Mouse (Mus musculus) kidney, postnatal 4 days (tissue): ENCODE results near the gene Sgsm3.
A peak's percentile ranks its signal among the peaks of the same experiment; 100 is the strongest.

ENCODE experiments used
- DNase-seq, 2 experiments: peaks; one replicate each; pipeline ENCODE4 v3.0.0; 2021; ENCODE audit warnings: mixed read lengths in 2 of 2

The Sgsm3 gene

DNA sequence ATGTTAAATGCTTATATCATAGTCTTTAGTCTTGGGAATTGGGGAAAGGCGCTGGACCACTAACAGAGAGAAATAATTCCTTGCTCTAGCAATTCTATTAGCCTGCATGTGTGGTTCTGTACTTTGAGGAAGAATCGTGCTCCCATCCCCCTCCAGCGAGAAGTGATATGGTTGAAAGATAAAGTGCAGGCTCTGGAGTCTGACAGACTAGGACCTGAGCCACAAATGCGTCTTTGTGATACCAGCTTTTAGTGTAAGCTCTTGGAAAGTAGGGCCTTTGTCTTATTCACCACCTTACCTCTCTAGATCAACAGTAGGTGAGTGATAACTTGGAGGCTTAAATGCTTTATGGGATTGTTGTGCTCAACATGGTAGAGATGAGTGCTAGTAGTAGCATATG, 3.6 kb downstream of the Sgsm3 start:
- DNase-seq, result no peak

DNA sequence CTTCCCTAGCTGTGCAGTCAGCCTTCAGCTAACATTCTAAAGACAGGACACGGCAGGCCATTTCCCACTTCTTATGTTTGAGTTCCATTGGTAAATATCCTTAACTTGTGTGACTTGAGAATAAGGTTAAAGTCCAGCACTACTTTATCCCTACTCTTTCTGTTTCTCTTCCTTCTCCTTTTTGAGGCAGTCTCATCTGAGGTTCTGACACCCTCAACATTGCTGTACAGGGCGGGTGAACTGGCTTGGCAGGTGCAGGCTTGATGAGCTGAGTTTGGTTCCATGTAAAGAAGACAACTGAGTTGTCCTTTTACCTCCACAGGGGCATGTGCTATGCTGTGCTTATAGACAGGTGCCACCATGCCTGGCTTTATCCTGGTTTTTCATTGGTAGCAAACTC, 5.7 kb downstream of the Sgsm3 start:
- DNase-seq, result no peak

DNA sequence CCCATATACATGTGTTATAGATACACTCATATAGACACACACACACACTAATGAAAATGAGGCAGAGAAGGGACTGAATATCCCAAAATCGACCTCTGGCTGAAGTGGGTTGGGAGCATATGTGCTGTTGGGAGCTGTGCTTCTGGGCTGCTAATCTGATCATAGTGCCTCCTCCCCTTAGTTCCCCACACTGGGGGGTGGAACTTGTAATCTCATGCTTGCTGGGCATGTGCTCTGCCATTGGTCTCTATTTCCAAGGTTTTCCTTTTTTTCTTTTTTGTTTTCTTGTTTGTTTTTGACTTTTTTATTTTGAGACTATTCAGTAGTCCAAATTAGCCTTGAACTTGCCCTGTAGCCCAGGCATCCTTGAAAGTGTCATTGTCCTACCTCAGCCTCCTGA, 10.8 kb downstream of the Sgsm3 start:
- DNase-seq, result no peak

DNA sequence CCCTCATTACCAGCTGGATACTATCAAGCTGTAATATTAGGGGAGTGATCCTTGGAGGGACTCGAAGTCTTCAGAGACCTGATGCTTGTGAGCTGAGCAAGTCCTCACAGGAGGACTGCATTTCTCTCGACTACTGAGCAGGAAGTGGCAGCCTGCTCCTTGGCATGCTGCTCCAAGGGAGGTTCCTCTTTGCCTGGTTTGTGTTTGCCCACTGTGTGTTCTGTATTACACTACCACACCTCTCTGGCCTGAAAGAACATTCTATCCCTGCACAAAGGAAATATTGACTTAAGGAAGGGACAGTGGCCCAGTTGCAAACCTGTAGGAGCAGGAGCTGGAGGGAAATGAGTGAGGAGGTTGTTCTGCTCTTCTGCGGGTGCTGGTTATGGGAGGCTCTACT, 12.1 kb downstream of the Sgsm3 start:
- DNase-seq, result no peak

DNA sequence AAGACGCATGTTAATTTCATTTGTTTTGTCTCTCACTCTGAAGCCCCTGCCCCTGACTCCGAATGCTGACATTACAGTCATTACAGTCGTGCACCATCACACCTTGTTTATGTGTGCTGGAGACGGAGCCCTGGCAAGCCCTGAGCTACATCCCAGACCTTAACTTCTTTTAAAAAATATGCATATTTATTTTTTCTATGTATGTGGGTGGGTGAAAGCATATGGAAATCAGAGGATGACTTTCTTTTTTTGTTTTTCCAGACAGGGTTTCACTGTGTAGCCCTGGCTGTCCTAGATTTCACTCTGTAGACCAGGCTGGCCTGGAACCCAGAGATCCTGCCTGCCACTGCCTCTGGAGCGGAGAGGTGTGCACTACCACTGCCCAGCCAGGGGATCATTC, 17.4 kb downstream of the Sgsm3 start:
- no peak for DNase-seq

DNA sequence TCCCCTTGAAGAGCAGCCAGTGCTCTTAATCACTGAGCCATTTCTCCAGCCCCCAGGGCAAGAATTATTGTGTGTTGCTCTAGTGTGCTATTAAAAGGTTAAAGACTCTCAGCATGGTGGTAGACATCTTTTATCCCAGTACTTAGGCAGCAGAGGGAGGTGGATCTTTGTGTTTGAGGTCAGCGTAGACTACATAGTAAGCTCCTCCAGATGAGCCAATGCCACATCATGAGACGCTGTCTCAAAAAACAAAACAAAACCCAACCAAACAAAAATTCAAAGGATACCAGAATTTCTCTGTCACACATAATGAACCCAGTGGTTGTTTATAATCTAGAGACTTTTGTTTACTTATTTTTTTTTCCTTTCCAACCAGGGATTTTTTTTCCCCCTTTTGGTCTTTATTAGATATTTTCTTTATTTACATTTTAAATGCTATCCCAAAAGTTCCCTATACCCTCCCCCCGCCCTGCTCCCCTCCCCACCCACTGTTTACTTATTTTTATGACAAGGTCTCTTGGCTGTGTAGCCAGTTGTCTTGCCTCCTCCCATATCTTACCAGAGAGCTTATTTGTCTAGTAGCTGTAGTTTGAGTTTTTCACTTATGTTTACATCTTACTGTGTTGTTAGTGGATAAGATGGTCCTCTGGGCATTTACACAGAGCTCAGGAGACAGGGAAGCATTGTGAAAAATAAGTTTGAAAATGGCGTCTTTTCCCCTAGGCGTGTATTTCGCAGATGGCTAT, 18.7 kb downstream of the Sgsm3 start:
- no peak for DNase-seq

DNA sequence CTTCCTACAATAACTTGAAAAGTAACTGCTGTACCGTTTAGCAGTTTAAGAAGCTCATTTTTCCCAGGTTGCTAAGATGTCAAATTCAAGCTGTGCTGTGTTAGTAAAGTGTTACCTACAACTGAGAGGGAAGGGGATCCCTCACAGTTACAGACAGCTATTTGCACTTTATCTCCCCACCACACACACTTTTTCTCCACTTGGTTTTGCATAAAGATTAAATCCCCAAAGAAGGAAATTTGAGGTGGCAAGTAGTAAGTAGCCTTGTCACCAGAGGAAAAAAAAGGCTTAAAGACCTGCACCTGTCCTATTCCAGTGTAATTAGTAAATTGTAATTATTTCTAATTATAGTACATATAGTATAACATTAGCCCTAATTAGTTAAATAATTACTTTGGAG, 19.5 kb downstream of the Sgsm3 start:
- no peak for DNase-seq

DNA sequence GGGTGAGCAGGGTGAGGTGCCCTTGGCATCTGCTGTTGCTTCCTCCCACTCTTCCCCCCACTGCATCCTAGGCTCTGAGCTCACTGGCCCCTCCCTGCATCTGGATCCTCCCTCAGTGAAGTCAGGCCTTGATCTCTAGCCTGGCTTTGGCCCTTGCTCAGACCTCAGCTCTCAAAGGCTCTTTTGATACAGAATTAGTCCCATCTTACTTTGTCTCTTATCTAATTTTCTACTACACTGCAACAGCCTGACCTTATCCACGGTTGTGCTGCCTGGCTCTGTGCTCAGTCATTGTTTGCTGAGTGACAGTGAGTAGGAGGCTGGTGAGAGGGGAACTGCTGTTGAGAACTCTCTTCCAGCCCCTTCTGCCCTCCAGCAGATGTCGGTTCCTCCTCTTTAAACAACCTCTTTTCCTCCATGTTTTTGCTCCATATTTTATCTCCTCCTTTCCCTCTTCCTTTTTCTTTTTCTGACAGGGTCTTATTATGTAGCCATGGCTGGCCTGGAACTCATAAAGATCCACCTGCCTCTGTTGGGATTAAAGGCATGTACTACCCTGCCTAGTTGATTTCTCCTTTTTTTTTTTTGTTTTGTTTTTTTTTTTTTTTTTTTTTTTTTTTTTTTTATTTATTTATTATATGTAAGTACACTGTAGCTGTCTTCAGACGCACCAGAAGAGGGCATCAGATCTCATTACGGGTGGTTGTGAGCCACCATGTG, 23.0 kb downstream of the Sgsm3 start:
- DNase-seq, result no peak

DNA sequence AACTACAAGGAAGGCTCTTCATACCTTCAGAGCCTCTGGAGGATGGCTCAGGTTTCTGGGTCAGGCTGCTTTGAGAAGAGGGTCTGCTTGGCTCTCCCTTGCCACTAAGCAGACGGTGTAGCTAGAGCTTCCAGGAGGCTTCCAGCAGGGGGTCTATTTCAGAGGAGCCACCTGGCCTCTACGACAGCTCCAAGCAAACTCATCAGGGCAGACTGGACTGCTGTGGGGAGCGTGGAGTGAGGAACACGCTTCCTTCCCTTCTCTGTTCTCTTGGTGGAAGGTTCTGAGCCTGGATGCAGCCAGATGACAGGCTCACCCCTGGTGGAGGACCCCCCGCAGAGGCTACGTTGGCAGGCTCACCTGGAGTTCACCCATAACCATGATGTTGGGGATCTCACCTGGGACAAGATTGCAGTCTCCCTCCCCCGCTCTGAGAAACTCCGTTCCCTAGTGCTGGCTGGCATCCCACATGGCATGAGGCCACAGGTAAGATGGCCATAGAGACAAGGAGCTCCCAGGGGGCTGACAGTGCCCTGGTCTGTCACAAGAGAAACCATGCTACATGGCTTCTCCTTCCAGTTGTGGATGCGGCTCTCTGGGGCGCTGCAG, 28.7 kb downstream of the Sgsm3 start:
- no peak for DNase-seq

DNA sequence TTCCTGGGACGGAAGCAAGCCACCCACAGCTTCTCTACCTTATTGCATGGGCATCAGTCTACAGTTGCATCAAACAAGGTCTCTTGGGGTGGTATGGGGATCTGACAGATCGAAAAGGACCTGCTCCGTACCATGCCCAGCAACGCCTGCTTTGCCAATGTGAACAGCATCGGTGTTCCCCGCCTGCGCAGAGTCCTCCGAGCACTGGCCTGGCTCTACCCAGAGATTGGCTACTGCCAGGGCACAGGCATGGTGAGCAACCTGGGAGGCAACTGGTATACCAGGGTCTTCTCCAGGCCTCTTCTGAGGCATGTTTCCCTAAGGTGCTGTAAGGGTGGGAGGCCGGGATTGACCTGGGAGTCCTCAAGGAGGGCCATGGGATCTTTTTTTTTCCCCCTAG, 29.8 kb downstream of the Sgsm3 start:
- DNase-seq, result no peak

DNA sequence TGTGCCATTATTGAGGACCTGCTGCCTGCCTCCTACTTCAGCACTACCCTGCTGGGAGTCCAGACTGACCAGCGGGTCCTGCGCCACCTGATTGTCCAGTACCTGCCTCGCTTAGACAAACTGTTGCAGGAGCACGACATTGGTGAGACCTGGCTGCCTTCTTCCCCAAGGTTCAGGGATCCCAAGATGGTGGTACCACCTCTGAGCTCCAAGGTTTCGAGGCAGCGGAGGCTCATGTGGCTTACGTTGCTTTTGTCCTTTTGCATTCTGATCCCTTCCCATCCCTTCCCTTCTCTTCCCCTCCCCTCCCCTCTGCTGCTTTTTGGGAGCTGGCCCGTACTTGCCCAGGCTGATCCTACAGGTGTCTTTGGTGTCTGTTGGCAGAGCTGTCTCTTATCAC, 30.3 kb downstream of the Sgsm3 start:
- DNase-seq, result no peak

DNA sequence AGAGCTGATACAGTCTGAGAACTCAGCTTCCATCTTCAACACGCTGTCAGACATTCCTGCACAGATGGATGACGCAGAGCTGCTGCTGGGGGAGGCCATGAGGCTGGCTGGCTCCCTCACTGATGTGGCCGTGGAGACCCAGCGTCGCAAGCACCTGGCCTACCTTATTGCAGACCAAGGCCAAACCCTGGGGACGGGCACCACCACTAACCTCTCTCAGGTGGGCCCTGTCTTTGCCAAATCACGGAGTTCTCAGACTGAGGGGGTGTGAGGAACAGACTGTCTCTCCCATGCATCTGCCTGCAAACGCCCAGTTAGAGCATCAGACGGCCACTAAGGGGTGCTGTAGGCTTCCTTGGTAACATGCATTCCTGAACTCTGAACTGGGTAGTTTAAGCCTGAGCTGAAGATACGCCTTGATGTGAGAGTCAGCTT, 31.1 kb downstream of the Sgsm3 start:
- DNase-seq, result peak; percentile 56 to 63

DNA sequence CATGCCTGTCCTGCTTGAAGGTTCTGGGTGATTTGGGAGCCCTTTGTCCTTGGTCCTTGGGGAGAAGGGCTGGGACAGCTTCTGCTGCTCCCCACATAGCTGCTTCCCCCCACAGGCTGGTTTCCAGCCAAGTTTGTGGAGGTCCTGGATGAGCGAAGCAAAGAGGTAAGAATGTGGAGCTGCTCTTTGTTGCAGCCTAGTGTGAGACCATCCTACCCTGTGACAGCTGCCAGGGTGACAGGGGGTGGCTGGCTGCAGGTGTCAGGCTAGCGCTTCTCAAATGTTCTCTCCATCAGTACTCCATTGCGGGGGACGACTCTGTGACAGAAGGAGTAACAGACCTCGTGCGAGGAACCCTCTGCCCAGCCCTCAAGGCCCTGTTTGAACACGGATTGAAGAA, 32.5 kb downstream of the Sgsm3 start:
- no peak for DNase-seq

DNA sequence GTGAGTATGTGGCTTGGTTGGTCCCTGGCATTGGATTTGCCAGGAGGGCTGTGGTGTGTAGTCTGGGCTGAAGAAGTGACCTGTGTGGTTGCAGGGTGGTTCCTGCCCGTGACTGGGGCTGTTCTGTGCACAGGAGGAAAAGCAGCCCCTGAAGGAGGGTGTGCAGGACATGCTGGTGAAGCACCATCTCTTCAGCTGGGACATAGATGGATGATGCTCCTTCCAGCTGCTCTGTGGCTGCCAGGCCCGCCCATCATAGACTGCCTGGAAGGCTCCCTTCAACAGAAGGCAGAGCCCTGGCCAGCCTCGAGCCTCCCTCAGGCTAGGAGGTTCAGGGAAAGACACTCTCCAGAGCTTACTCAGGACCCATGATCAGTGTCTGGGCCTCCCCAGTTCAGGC, 34.0 kb downstream of the Sgsm3 start:
- no peak for DNase-seq

DNA sequence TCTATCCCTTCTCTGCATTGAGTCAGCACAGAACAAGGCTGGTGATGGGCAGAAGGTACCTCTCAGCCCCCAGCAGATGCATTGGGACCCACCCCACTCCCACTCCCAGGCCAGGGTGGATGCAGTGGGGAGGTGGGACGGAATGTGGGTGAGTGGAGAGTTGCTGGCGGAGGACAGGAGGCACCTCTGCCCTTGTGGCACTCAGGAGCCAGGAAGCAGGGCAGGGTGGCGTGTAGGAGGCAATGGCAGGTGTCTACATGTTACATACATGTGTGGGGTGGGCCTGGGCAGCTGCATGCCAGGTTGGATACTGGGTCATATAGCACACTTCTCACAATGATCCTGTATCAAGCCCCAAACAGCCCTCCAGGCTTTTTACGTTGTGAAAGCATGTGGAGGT, 34.8 kb downstream of the Sgsm3 start:
- no peak for DNase-seq

DNA sequence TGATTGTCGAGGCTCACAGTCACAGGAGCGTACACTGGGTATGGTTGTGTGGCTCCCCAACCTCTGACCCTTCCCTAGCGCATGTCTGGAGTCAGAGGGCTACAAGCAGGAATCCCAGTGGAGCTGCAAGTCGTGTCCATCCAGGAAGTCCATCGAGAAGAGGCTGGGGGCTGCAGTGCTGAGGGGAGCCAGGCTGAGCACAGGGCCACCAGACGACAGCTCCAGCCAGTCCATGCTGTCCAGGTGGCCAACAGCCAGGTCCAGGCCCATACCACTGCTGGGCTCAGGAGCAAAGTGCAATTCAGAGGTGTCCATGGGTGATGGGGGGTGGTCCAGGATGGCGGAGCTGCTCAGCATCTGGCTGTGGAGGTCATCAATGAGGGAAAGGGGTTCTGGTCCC, 35.6 kb downstream of the Sgsm3 start:
- DNase-seq, result no peak

DNA sequence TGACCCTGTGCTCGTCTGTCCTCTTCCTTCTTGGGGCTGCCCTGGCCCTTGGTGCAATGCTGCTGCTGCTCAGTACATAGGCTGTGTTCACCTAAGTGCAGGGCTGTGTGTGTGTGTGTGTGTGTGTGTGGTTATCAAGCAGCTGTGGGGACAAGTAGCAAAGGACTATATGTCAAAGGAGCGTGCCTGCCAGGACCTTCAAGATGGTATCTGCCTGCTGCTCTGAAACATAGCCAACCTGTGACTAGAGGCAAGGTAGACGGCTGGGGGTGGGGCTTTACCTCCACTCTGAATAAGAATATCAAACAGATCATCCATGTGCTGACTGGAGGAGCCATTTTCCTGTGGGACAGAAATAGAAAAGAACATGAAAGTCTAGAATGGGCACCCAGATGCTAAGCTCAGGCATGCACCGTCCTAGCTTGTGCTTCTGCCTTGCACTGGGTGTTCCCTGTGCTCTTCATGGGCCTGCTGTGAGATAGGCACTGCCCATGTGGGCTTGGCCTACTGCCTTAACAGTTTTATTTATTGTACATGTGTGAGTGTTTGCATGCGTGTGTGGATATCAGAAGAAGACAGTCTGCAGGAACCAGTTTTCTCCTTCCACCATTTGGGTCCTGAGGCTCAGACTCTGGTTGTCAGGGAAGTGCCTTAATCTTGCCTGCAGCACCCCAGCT, 37.6 kb downstream of the Sgsm3 start:
- no peak for DNase-seq

DNA sequence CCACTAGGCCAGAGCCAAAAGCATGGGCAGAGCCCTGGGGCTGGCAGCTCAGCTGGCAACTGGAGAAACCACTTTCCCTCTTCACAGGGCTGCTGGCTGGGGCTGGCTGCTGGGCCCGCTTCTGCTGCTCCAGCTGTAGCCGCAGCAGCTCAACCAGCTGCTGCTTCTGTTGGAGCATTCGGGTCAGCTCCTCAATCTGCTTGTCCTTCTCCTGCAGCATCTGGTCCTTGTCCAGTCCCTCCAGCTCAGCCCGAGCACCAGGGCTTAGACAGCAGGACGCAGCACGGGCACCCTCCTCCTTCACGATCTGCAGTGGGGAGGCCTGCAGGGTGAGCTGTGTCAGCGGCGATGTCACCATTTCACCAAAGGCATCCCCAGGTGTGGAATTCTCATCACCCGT, 38.9 kb downstream of the Sgsm3 start:
- no peak for DNase-seq

DNA sequence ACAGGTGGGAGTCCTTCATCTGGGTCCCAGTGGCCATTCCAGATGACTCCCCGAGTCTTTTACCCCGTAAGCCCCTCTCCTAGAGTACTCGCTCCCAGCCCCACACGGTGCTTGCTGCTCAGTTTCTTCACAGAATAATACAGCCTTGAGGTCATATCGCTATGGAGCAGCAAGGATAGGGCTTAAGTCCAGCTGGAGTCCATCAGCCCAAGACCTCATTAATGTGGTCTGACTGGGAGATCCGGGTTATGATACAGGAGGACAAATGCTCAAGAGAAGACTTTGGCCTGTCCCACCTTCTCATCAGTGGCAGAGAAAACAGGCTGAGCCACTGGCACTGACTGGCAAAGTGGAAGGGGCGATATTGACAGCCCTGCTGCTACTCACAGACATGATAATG, 39.7 kb downstream of the Sgsm3 start:
- DNase-seq, result no peak

DNA sequence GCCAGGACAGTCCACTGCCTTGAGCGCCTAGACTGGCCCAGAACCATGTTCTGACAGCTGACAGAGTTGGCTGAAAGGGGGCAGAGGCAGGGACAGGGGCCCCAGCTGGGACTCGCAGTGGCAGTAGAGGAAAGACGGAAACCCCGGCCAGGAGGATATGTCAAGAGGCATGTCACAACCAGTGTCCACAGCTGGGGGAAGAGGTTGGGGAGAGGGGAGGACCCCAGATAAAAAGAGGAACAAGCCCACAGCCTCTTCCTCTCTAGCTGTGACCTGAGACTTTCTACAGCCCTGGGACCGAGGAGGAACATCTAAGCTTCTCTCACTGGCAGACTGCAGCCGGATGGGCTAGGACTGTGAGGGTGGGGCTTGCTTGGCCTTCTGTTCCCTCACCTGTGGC, 43.8 kb downstream of the Sgsm3 start:
- DNase-seq, result no peak

DNA sequence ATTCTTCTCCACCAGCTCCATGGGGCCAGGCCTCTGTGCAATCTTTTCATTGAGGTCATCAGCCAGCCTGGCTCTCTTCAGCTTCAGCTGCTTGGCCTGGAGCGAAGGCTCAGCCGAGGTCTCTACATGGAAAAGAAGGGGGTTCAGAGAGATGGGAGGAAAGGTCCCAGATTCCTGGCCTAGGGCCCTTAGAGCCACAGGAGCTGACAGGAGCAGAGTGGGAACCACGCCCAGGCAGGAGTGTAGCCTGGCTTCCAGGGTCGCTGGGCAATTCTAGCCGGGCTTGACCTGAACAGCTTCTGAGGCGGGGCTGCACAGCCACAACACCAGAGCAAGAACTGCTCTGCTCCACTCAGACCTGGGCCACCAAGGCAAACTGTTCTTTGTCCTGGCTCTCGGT, 44.9 kb downstream of the Sgsm3 start:
- DNase-seq, result no peak

DNA sequence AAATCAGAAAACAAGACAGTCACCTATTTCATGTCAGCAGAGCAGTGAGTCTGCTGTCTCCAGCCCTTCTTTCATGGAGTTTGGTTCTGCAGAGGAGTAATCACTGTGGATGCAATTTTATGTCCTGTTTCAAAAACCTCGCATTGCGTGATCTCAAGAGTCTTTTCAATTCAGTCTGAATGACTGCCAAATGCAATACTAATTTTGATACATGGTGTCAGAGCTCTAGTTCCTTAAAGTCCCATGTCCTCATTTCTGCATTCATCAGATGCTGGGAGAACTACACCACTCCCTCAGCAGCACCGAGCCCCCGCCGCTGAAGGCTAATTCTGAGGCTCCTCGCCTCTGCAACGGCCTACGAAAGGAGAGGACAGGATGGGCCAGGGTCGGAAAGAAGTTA, 46.3 kb downstream of the Sgsm3 start:
- DNase-seq, result no peak

DNA sequence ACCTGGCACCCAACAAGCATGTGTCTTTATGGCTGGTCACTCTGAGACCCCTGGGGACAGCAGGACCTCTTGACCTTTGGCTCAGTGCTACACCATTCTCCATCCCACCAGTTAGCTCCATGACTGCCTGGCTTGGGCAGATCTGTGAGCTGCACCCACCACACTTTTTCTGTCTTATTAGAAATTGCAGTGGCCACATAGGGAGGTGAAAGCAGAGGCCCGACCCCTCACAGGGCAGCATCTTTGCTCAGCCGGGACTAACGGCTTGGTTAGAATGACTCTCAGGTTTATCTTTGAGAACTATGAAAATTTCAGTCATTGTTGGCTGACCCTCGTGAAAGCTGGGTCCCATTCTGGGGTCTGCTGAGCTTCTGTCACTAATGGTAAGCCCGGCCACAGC, 49.3 kb downstream of the Sgsm3 start:
- DNase-seq, result no peak
